Mouse (Mus musculus) lung, postnatal 0 days (tissue): ENCODE results near the gene Gm1123.

Experiments used
- CTCF ChIP-seq: IDR thresholded peaks from 2 replicates; pipeline ENCODE4 v1.5.1; 2016; ENCODE audit warnings: antibody characterized with exemption, mild to moderate bottlenecking
- EP300 ChIP-seq: IDR thresholded peaks from 2 replicates; pipeline ENCODE4 v1.6.1; 2016; ENCODE audit warnings: antibody characterized with exemption, mild to moderate bottlenecking, control low read depth

DNA sequence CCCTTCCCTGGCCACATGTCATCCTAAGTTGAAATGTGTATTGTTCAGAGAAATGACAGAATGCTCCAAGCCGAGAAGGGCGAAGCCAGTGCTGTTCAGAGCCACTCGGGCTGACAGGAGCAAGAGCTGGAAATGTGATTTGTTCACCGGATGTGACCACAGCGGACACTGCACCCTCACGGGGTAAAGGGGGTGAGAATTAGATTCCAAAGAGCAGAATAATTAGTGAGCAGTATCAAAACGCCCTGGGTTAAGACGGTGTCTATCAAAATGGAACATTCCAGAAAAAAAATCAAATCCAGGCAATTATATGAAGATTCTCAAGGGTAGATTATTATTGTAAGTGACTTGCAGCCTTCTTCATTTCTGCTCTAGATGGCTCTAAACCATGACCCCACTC is 1.4 kb downstream of the Gm1123 start:
- no peak for TF ChIP-seq CTCF
- TF ChIP-seq EP300, result no peak
